In genomic region chr1:184999071-184999750, GRCm38 (mm10) we compare ENCODE assay signal across 8 mouse cellular contexts. TPM values are rescaled to one million over a fixed set of nuclear protein-coding genes. Genes with fewer than 3 reads are reported as not detected.
DNase-seq lines count a peak whose midpoint lies in the region; ATAC-seq and TF ChIP-seq lines count a peak whose summit lies in the region.

Gene Mark1, minus strand, starts transcription at chr1:184999570.

- H3K9me3 ChIP-seq in megakaryocyte, embryonic 14.5 days, result no peaks in the 10 kb centered on the region
- no peaks in the 10 kb centered on the region for H3K9me3 ChIP-seq in forebrain, embryonic 12.5 days
- H3K9me3 ChIP-seq in hindbrain, postnatal 0 days (ENCODE audit: low read length), result no peaks in the 10 kb centered on the region
- H3K9me3 ChIP-seq in liver, embryonic 13.5 days (replicated peaks), result no peaks in the 10 kb centered on the region

- H3K4me1 ChIP-seq in megakaryocyte, embryonic 14.5 days, result peaks cover 7% of the 10 kb centered on the region
- H3K4me1 ChIP-seq in forebrain, embryonic 12.5 days, result peaks cover 35% of the 10 kb centered on the region
- H3K4me1 ChIP-seq in hindbrain, postnatal 0 days (ENCODE audit: insufficient read depth, low read length), result no peaks in the 10 kb centered on the region
- H3K4me1 ChIP-seq in liver, embryonic 13.5 days (replicated peaks), result peaks cover 8% of the 10 kb centered on the region; the same call in 1 of the 2 replicates

- H3K36me3 ChIP-seq in megakaryocyte, embryonic 14.5 days (replicated peaks; ENCODE audit: low read length), result no peaks in the 10 kb centered on the region
- no peaks in the 10 kb centered on the region for H3K36me3 ChIP-seq in forebrain, embryonic 12.5 days (replicated peaks)
- H3K36me3 ChIP-seq in hindbrain, postnatal 0 days (ENCODE audit: insufficient read depth, low read length), result no peaks in the 10 kb centered on the region
- H3K36me3 ChIP-seq in liver, embryonic 13.5 days, result no peaks in the 10 kb centered on the region

- ATAC-seq in megakaryocyte, adult 5-6 weeks (ENCODE audit: poor library complexity, severe bottlenecking), result no peak
- ATAC-seq in forebrain, embryonic 12.5 days (ENCODE audit: low FRiP score), result peak; percentile 50
- peak; percentile 63 for ATAC-seq in hindbrain, postnatal 0 days
- ATAC-seq in liver, embryonic 13.5 days (ENCODE audit: low read depth), result no peak
- no peak for ATAC-seq in activated CD4-positive, CD25-positive, alpha-beta regulatory T cell, adult 4 months

- H3K4me3 ChIP-seq in megakaryocyte, embryonic 14.5 days (replicated peaks), result peak within 1 kb of the TSS; percentile 86
- peak within 1 kb of the TSS; percentile 90 for H3K4me3 ChIP-seq in forebrain, embryonic 12.5 days (replicated peaks)
- H3K4me3 ChIP-seq in hindbrain, postnatal 0 days (ENCODE audit: low read length), result peak within 1 kb of the TSS; percentile 95
- peak within 1 kb of the TSS; percentile 60 for H3K4me3 ChIP-seq in liver, embryonic 13.5 days (replicated peaks)

- peak within 1 kb of the TSS; percentile 84 for H3K27ac ChIP-seq in forebrain, embryonic 12.5 days
- H3K27ac ChIP-seq in hindbrain, postnatal 0 days, result peak within 1 kb of the TSS; percentile 94
- H3K27ac ChIP-seq in liver, embryonic 13.5 days, result no peak within 1 kb of the TSS

- H3K27me3 ChIP-seq in megakaryocyte, embryonic 14.5 days (replicated peaks), result peaks cover 56% of the 10 kb centered on the region
- H3K27me3 ChIP-seq in forebrain, embryonic 12.5 days, result peaks cover 6% of the 10 kb centered on the region; the same call in 1 of the 2 replicates
- H3K27me3 ChIP-seq in hindbrain, postnatal 0 days (ENCODE audit: insufficient read depth, low read length), result no peaks in the 10 kb centered on the region
- peaks cover 64% of the 10 kb centered on the region for H3K27me3 ChIP-seq in liver, embryonic 13.5 days

- WGBS in forebrain, embryonic 12.5 days, result under 1% methylated on average over 66 of the region's 88 CpGs
- 3% methylated on average over 67 of the region's 88 CpGs for WGBS in hindbrain, postnatal 0 days
- WGBS in liver, embryonic 13.5 days (ENCODE audit: insufficient replicate concordance), result 2% methylated on average over 46 of the region's 88 CpGs

- TF ChIP-seq CTCF in hindbrain, postnatal 0 days (IDR thresholded peaks at IDR 0.05; ENCODE audit: low read depth), result no peak

- peak; percentile 41 for DNase-seq in cerebellum, adult 11 months
- peak; percentile 51 for DNase-seq in hindbrain, postnatal 0 days (ENCODE audit: low spot score)
- no peak for DNase-seq in liver, embryonic 13.5 days
- peak; percentile 17 for DNase-seq in retina, postnatal 7 days (ENCODE audit: low read depth, low spot score)

- H3K9ac ChIP-seq in forebrain, embryonic 12.5 days, result peak within 1 kb of the TSS; percentile 96
- peak within 1 kb of the TSS; percentile 96 for H3K9ac ChIP-seq in hindbrain, postnatal 0 days (replicated peaks; ENCODE audit: low read length)
- peak within 1 kb of the TSS; percentile 63 for H3K9ac ChIP-seq in liver, embryonic 13.5 days

- peak within 1 kb of the TSS; percentile 84 for H3K4me2 ChIP-seq in forebrain, embryonic 12.5 days
- peak within 1 kb of the TSS; percentile 81 for H3K4me2 ChIP-seq in hindbrain, postnatal 0 days (ENCODE audit: low read depth, low read length)
- H3K4me2 ChIP-seq in liver, embryonic 13.5 days, result peak within 1 kb of the TSS; percentile 72

RNA-seq across cellular contexts. Expression of gene Mark1, which starts in this region (rescaled TPM):
- polyA plus RNA-seq in megakaryocyte, embryonic 14.5 days (2012; ENCODE audit: insufficient read depth, low replicate concordance), result not detected in 2 replicates
- 0.05 and 0.13 TPM in 2 replicates for total RNA-seq in megakaryocyte, adult 5-6 weeks (2015)
- not detected in 2 replicates for total RNA-seq in megakaryocyte, adult 5-6 weeks (2017)
- 8.2 and 8.4 TPM in 2 replicates for polyA plus RNA-seq in forebrain, embryonic 12.5 days (2016; fragmentation: Nextera tagmentation; extraction: Ambion mirVana)
- 53.4 and 56.5 TPM in 2 replicates for total RNA-seq in hindbrain, postnatal 0 days (2014; rRNA removed)
- 10.6 and 11.6 TPM in 2 replicates for polyA plus RNA-seq in hindbrain, postnatal 0 days (2015; fragmentation: Nextera tagmentation; extraction: Ambion mirVana)
- 0.13 and 0.16 TPM in 2 replicates for polyA plus RNA-seq in liver, embryonic 13.5 days (2015; fragmentation: Nextera tagmentation; extraction: Ambion mirVana)
- polyA plus RNA-seq in activated CD4-positive, CD25-positive, alpha-beta regulatory T cell, adult 4 months (2017; shearing (Covaris generic)), result not detected

Comparison
In these comparisons a context has a peak if more than half of its experiments do, and no peak if none do; other contexts are left out.
1. RNA of gene Mark1 (total RNA-seq): 53.4 to 56.5 TPM in hindbrain, postnatal 0 days; 0.05 to 0.13 TPM in megakaryocyte, adult 5-6 weeks; every median in the first group is over 10 times any median in the second.
2. ATAC-seq: peak in forebrain, embryonic 12.5 days (single experiment) and hindbrain, postnatal 0 days (single experiment); none in megakaryocyte, adult 5-6 weeks (single experiment), liver, embryonic 13.5 days (single experiment) and activated CD4-positive, CD25-positive, alpha-beta regulatory T cell, adult 4 months (single experiment).
3. Peak in every context shown above with its lines, with median percentiles within 50 percentile points of each other: H3K4me3 ChIP-seq, H3K4me2 ChIP-seq and H3K9ac ChIP-seq.